Mouse (Mus musculus) G1E-ER4 (cell line): ENCODE data around the gene Tpst2. TPM values are rescaled to one million over a fixed set of nuclear protein-coding genes. Genes with fewer than 3 reads are reported as not detected.

Experiments
- GATA1 ChIP-seq: IDR thresholded peaks from one replicate; pipeline ENCODE4 v1.8.0; 2012; ENCODE audit warnings: low read length, inconsistent platforms
- polyA plus RNA-seq: library from polyadenylated mRNA; stranded (reverse); fragments of >175 nt; gene quantifications from 2 replicates; pipeline ENCODE4 v1.2.3, GENCODE M21; 2012

Gene Tpst2
- polyA plus RNA-seq, 1 experiment = 110 TPM

DNA sequence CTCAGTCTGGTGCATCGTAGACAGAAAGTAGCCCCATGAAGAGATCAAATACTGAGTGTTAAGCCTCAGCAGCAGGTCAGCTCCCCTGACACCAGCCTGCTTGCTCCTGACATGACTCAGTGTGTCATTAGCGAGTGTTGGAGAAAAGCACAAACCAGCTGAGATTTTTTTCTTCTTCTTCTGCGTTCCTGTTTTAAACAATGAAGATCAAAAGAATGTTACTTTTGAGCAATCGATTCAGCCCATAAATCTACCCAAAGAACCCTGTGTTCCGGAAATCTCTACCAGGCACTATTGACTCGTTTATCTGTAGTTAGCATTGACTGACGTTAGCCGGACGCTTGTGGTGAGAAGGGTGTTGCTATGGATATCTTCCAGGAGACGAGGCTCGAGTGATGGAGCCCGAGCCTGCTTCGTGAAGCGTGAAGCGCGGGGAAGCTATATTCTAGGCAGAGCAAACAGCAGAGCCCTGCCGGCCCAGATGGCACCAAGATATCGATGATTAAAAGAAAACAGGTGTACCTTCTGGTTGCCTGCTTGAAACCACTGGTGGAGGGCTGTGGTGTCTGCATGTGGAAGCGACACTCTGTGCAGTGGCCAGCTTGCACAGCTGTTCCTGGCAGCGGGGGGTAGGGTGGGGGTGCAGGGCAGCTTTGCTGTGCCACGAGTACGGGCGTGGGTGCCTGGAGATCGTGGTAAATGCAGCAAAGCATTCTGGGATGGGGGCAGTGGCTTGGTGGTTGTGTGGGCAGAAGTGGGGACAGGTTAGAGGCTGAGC lies 5.5 kb upstream of the Tpst2 start:
- TF ChIP-seq GATA1 = peak; percentile 37

DNA sequence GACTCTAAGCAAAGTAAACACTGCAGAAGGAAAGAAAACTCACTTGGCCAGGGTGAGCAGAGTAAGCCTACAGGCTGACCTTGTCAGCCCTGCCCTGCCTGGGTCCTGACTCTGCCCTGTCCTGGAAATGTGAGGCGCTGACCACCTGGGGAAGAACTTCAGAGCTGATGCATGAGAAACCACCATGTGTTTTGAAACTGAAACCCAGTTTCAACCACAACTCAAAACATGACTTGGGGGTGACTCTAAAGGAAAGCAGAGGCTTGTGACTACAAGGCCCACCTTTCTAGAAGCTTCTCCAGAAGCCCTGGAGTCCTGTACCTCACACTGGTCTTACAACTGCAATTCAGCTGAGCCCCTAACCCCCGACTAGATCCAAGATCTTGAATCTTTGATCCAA lies 3.6 kb upstream of the Tpst2 start:
- no peak for TF ChIP-seq GATA1

DNA sequence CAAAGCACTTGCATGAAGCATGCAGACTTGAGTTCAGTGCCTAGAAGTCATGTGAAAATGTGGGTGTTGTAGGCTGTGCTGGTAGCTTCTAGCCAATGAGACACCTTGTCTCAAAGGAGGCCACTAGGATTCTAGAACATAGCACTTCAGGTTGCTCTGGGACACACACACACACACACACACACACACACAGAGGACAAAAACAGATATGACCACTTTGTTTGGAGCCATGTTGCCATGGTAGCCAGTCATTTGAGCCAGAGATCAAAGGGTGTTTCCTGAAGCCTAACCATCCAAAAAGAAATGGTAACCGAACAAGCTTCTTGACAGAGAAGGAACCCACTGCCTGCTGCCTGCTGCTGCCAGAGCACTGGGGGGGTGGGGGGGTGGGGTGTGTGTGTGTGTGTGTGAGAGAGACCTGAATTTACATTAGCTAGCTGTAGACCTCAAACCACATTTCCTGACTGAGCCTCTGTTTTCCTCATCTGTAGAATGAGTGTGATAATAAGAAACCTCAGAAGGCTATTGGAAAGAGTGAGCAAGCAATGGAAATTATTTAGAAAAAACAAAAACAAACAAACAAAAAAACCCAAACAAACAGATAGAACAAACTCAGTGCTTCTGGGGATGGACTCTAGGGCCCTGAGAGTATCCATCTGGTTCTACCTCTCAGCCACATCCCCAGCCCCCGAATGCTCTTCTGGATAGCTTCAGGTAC lies 2.6 kb upstream of the Tpst2 start:
- TF ChIP-seq GATA1 = no peak

DNA sequence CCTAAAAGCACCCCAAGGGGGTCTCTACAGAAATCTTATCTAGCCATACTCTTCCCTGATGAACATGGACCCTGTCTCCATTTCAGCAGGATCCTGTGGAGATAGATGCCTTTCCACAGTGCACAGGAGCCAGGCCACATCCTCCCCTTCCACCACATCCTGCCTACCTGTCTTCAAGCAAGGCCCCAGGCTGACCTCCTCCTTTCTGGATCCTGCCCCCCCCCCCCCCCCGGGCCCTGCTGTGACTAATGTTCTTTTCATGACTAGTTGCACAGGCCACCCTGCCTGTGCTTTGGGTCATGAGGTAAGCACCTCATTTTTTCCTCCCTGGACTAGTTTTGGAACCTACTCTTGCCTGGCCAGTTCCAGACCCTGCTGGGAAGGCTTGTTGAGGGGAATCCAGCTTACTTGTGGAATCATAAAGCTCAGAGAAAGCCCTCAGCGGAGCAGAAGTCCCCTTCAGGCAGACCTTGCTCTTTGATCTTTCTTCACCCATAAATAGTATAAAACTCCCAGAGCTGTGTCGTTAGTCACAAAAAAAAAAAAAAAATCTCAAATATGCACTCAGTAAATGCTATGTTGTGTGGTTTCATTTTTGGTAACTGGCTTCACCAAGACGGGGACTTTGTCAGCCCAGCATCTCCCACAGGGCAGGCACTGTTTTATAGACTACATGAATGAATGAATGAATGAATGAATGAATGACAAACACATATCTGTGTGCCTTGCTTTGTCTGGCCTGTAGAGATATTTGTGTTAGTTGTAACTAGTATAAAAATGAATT lies 1.3 kb upstream of the Tpst2 start:
- TF ChIP-seq GATA1 = no peak

DNA sequence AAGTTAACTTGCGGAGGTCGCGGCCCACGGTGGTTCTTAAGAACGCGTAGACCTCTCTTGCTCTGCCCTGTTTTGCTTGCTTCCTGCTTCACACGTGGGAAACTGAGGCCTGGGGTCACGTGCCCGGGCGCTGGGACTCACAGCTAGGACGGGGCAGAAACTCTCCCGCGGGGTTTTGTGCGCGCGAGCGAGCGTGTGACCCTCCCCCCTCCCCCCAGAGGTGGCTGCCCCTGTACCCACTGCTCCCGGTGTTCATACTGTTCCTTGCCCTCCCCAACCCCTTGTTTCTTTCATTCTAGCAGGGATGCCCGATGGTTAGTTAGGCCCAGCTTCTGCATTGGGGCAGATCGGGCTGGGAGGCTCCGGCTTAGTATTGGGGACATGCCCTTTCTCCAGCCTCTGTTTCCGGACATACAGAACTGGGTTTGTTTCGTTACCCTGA lies 437 bp downstream of the Tpst2 start:
- no peak for TF ChIP-seq GATA1

DNA sequence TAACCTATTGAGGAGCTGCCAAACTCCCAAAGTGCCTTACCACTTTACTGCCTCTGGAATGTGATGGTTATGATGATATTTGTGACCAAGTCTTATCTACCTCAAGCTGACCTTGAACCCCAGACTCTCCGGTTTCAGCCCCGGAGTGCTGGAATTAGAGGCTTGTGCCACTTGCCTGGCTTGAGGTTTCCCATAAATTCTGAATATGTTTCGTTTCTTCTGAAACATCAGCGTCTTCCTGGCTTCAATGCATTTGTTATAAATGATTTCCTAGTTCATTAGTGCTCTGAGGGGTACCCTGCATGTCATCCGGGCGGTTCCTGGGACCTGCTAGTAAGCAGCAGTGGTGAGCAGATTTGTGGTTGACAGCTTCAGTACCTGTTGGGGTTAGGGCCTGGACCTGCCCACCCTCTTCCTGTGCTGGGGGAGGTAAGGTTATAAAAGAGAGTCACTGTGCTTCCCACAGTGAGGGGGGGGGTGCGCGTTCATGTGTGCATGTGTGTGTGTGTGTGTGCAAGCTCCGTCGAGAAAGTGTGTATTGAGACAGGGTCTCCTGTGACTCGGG lies 1.5 kb downstream of the Tpst2 start:
- TF ChIP-seq GATA1 = no peak

DNA sequence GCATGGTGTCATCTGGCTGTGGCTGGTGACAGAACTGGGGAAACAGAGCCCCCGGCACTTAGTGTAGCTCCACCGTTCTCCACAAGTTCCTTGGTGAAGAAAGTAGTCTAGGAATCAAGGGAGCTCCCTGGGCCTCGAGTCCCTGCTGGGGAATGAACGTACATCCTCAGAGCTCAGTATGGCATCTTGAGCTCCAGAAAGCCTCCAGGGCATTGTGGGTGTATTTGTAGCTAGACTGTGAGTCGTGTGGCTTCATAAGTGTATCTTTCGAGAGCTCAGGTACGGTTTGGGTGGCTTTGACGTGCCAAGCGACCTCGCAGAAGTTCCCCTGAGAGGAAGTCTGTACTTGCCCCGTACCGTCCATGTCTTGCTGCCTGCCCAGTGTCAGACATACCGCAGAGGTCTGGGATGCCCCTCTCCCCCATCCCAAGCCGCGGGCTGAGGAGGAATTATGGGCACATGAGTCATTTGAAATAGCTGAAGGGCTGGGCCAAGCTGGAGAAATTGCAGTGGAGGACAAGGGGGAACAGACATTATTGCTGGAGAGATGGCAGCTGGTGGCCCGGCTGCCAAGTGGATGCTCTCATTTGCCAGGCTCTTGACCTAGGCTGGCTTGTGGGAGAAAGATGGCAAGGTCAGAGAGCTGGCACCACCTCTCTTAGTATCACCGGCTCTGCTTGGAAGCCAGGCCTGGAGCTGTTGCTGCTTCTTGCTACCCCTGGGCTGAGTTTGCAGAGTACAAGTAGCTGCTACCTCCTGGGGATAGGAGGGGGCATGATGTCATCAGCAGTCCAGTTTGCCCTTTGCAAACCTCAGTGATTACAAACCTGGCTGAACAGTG lies 2.9 kb downstream of the Tpst2 start:
- no peak for TF ChIP-seq GATA1

DNA sequence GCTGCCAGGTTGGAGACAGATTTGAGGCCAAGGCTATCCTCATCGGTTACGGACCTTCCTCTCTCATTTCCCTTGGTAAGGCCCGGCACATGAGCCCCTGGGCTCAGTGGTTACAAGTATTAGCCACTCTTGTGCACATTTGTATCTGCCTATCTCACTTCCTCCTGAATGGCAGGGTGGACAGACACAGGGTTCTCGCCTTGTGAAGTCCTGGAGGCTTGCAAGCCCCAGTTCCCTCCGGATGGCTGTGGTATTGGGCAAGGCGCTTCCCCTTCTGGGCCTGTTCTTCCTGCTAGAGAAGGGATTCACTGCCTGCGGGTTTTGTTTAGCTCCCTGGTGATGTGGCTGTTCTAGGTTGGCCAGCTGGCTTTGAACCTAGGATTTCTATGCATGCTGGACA lies 3.7 kb downstream of the Tpst2 start:
- no peak for TF ChIP-seq GATA1

DNA sequence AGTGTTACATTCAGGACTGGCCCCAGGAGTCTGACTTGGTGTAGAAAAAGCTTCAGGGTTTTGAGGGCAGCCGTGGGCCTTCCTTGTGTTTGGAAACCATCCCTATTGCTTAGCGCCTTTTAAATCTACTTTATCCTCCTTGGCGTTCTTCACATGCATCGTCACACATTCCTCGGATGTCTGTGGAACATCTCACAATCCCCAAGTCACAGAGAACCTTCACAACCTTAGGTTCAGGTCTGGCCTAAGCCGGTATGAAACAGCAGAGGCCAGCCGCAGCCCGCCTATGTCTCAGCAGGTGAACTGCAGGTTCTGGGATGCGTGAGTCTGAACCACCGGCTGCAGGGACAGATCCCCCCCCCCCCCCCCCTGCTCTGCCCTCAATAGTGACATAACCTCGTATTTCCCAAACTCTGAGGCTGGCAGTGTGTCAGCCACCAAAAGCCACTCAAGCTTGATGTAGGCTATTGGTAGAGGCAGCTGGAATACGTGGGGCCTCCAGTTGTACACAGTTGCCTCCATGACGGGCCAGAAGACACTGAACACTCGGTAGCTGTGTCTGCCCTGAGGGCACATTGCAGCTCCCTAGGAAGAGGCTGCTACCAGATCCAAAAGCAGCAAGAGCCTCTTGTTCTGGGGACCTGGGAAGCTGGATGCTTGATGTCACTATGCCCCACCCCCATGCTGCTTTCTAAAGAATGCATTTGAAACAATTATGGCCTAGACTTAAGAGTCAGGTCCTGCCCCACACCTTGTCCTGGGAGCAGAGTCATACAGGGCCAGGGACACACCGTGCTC lies 4.6 kb downstream of the Tpst2 start:
- no peak for TF ChIP-seq GATA1

DNA sequence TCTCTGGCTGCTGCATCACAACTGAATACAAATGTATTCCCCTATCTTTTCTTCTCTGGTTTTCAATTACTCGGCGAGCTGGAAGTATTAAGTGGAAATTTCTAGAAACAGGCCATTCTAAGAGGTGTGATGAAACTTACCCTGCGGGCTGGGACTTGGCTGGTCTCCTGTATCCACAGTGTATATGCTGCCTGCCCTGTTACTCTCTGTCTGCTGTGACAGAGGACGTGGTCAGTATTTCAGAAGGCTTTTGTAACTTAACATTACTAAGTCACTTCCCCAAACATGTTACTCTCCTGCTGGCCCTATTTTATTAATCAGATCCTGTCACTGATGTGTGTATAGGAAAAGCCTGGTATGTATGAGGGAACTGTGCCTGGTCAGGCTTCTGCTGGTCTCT lies 5.2 kb downstream of the Tpst2 start:
- no peak for TF ChIP-seq GATA1

DNA sequence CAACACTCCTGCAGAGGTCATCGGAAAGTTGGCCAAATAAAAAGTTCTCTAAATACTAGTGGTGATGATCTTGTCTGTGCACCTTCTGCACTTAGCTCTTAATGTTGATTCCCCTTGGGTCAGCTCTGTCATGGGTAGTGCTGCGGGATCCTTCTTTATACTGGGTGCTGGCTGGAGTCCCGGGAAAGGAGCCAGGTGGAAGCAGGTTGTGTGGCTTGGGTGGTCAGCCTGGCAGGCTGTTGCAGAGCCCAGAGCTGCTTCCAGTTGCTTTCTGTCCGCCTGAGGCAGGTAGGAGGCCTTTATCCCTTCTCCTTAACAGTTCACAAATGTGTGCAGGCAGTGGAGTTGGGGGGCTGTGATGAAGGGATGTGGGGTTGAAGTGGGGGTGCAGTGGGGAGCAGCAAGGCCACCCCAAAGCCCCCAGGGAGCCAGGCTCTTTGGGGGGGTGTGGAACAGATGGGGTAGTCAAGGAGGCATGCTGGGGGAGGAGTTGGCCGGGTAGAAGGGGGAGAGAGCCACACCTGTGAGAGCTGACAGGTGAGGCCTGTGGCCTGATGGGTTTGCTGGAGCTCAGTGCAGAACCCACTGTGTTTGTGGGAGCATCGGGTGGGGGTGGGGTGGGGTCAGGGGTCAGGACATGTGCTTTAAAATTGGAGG lies 5.8 kb downstream of the Tpst2 start:
- no peak for TF ChIP-seq GATA1

DNA sequence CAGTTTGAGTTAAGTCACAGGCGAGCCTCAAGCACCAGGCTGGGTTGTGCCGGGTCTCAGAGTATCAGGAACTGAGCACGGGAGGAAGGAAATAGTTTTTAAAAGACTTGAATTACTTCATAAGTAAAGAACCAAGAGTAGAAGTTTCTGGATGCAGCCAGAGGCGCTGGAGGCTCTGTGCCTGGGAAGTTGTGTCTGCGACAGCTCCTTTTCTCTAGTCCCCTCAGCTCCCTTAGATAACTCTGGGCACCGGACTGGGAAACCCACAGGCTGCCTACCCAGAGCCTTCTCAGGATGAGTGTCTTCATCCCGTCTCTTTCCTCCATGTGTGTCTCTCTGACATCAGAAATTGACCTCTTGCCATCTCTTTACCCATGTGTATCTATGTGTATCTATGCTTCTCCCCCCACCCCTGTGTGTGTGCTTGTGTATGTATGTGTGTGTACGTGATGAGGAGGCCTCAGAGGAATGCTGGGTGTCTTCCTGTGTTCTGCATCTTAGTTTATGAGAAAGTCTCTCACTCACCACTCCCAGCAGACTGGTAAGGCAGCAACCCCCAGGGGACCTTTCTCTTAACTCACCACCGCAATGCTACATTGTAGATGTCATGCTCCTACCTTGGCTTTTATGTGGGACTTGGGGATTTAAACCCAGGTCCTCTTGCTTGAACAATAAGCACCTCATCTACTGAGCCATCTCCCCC lies 6.4 kb downstream of the Tpst2 start:
- TF ChIP-seq GATA1 = no peak

DNA sequence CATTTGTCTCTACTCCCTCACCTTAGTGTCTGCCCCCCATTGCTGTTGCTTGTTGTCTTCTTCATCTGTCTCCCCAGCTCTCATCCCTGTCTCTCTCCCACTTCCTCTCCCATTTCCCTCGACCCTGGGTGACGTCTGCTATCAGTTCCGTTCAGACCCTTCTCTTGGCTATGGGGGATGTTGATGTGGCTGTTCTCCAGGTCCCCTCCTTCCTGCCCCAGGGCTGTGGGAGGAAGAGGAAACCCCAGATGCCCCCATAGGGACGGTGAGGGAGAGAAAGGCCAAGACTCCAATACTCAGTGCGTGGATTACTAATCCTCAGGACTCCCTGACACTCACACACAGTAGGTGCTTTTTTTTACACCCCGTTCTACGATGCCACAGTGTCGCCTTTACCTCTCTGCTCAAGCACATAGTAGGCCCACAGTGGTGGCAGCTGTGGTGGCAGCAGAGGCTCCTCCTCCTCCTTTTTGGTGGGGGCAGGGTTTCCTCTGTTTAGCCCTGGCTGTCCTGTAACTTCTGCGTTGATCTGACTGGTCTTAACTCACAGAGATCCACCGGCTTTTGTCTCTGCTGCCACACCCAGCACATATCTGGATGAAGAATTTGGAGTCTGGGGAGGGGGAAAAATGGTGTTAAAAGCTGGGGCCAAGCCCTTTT lies 7.2 kb downstream of the Tpst2 start:
- no peak for TF ChIP-seq GATA1
